Mouse (Mus musculus) cerebellum, adult 2 months (tissue): ENCODE data around the gene Ube2m.

Source experiments
- CTCF ChIP-seq: fragments of 200-500 bp; IDR thresholded peaks from 2 replicates; pipeline ENCODE4 v1.5.1; 2011; ENCODE audit warnings: low read depth, mild to moderate bottlenecking, control low read depth, low read length, moderate library complexity, borderline replicate concordance; ENCODE audit not compliant: insufficient read depth
- POLR2A ChIP-seq: fragments of 200-500 bp; IDR thresholded peaks from 2 replicates; pipeline ENCODE4 v1.6.1; 2011; ENCODE audit warnings: low read length, control low read depth, borderline replicate concordance; ENCODE audit not compliant: insufficient read depth

GRCm38 (mm10) chr7:12985724-12986123 lies 52.4 kb downstream of the Ube2m start:
- no peak for TF ChIP-seq POLR2A
- no peak for TF ChIP-seq CTCF
